Mouse (Mus musculus) hindbrain, embryonic 11.5 days (tissue): ENCODE measurements around the gene Dhfr. TPM values are rescaled to one million over a fixed set of nuclear protein-coding genes. Genes with fewer than 3 reads are reported as not detected.
A peak's percentile ranks its signal among the peaks of the same experiment; 100 is the strongest.

Source experiments
- ATAC-seq: fragments of 200-750 bp; cut with Nextera tagmentation; 2 replicates; pipeline ENCODE4 v1.8.0; 2017; ENCODE audit warnings: mild to moderate bottlenecking, moderate TSS enrichment, moderate library complexity; ENCODE audit not compliant: low FRiP score
- DNase-seq: peaks from one replicate; pipeline ENCODE4 v3.0.0-alpha.2; 2015; ENCODE audit warnings: low spot score
- H3K27ac ChIP-seq: fragments of 300-500 bp; sonication (generic); 2 replicates; pipeline ENCODE4 v1.5.1; 2014; ENCODE audit warnings: mild to moderate bottlenecking, low read depth, low read length
- H3K27me3 ChIP-seq: fragments of 300-500 bp; sonication (generic); 2 replicates; pipeline ENCODE4 v1.6.1; 2014; ENCODE audit warnings: mild to moderate bottlenecking, low read length, moderate library complexity, mixed read lengths; ENCODE audit not compliant: control insufficient read depth, insufficient read depth
- H3K36me3 ChIP-seq: fragments of 300-500 bp; sonication (generic); 2 replicates; pipeline ENCODE4 v1.6.1; 2014; ENCODE audit warnings: mild to moderate bottlenecking, low read length, moderate library complexity, mixed read lengths; ENCODE audit not compliant: control insufficient read depth, insufficient read depth
- H3K4me1 ChIP-seq: fragments of 300-500 bp; sonication (generic); replicated peaks from 2 replicates; pipeline ENCODE4 v1.6.1; 2014; ENCODE audit warnings: low read length, mixed read lengths; ENCODE audit not compliant: control insufficient read depth, insufficient read depth
- H3K4me2 ChIP-seq: fragments of 300-500 bp; sonication (generic); replicated peaks from 2 replicates; pipeline ENCODE4 v1.6.1; 2014; ENCODE audit warnings: mild to moderate bottlenecking, low read depth, low read length
- H3K4me3 ChIP-seq: fragments of 300-500 bp; sonication (generic); 2 replicates; pipeline ENCODE4 v1.5.1; 2014; ENCODE audit warnings: low read depth, low read length
- H3K9ac ChIP-seq: fragments of 300-500 bp; sonication (generic); 2 replicates; pipeline ENCODE4 v1.6.1; 2014; ENCODE audit warnings: low read depth, low read length
- H3K9me3 ChIP-seq: fragments of 300-500 bp; sonication (generic); 2 replicates; pipeline ENCODE4 v1.6.1; 2016; ENCODE audit warnings: low read length; ENCODE audit not compliant: control insufficient read depth
- WGBS: fragments of 180-500 bp; shearing (Covaris S2); extraction: QIAGEN DNeasy Blood & Tissue Kit; methylation state at CpG from one replicate; pipeline ENCODE4 v1.1.7; 2014; 5-methylcytosine and 5-hydroxymethylcytosine counted together
- polyA plus RNA-seq: library from polyadenylated mRNA; unstranded; fragments of >200 nt; fragmentation: Nextera tagmentation; extraction: Ambion mirVana; gene quantifications from 2 replicates; pipeline ENCODE4 v1.2.1, GENCODE M21; 2014

The Dhfr gene
- polyA plus RNA-seq, 1 experiment from 2014 or later: 20.2 TPM

DNA sequence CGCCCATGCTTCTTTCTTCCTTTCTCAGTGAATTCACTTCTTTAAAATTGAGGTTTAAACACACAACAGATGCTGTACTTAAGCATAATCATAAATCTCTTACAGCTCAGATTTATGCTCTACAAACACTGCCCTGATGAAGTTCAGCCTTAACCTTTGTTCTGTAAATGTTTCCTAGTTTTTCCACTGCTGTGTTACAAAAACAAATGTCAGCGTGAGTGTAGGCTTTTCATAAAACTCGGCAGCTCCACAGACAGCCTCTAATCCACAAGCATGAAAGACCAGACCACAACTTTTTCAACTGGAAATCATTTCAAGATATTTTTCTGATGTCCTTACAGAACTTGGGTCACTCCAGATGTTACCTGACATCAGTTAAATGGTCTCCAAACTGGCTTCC lies 49.0 kb downstream of the Dhfr start:
- Histone ChIP-seq H3K9me3 (no peaks in the 10 kb centered on the region), H3K4me2 (no peak overlapping the region), H3K27me3 (no peaks in the 10 kb centered on the region), H3K27ac (no peak overlapping the region), H3K36me3 (no peaks in the 10 kb centered on the region), H3K9ac (no peak overlapping the region), H3K4me3 (no peak overlapping the region), H3K4me1 (no peaks in the 10 kb centered on the region)
- ATAC-seq: no peak
- 79% methylated on average over 3 of the region's 3 CpGs for WGBS
- no peak for DNase-seq

DNA sequence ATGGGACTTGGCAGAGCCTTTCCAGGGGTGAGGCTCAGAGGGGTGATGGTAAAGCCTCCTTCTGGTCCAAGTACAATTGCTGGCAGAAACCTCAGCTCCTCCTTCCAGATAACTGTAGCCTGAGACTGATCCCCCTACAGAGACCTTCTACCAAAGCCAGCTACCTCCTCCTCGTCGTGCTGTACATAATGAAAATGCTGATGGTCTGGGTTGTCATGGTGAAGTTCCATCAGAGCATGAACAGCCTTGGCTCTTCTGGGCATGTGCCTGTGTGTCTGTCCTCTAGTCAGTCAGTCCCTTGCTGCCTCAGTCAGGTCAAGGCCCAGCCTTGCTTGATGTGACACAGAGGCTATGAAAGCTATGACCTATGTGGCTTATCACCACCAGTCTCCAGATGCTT lies 56.0 kb downstream of the Dhfr start:
- Histone ChIP-seq H3K4me2 (no peak overlapping the region), H3K27ac (no peak overlapping the region), H3K9ac (no peak overlapping the region), H3K27me3 (no peaks in the 10 kb centered on the region), H3K4me1 (no peaks in the 10 kb centered on the region), H3K36me3 (no peaks in the 10 kb centered on the region), H3K9me3 (no peaks in the 10 kb centered on the region), H3K4me3 (no peak overlapping the region)
- ATAC-seq: no peak
- 67% methylated on average over 2 of the region's 2 CpGs for WGBS
- DNase-seq: no peak

DNA sequence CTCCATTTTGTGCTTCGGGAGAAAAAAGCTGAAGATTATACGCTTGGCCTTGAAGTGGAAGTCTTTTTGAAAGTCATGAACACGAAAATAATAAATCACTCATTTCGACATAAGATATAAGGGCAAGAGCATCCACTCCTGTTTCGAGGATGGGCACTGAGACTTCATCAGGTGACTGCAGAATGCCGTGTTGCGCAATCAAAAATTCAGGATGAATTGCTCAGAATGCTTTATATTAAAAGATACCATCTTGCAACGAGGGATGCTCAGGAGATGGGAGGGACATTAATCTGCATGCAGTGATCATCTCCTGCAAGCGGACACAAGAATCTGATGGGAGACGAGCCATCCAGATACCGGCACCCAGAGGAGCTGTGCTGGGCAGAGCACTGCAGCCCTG lies 65.1 kb downstream of the Dhfr start:
- Histone ChIP-seq H3K4me2 (no peak overlapping the region), H3K27me3 (peaks cover 6% of the 10 kb centered on the region; the same call in 1 of the 2 replicates), H3K9ac (no peak overlapping the region), H3K4me3 (no peak overlapping the region), H3K36me3 (no peaks in the 10 kb centered on the region), H3K9me3 (no peaks in the 10 kb centered on the region), H3K27ac (no peak overlapping the region), H3K4me1 (no peaks in the 10 kb centered on the region)
- no peak for ATAC-seq
- WGBS: 91% methylated on average over 11 of the region's 11 CpGs
- no peak for DNase-seq

DNA sequence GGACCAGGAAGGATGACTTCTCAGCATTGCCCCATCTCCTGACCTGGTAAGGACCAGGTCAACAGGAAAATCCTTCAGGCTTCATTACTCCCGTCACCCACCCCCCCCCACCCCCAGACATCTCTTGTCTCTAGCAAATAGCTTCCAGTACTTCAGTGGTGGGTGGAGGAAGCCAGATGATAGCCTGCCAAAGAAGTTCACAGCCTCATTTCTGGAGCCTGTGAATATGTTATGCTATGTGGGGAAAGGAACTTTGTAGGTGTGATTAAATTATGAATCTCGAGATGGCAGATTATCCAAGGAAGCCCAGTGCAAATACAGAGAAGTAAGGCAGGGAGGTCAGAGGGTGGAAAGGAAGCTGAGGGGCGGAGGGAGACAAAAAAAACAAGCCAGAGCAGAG lies 69.2 kb downstream of the Dhfr start:
- no peaks in the 10 kb centered on the region for H3K36me3 ChIP-seq
- ATAC-seq (no peak), DNase-seq (no peak)
- H3K9ac ChIP-seq: no peak overlapping the region
- no peak overlapping the region for H3K27ac ChIP-seq
- H3K27me3 ChIP-seq: peaks cover 40% of the 10 kb centered on the region
- H3K4me2 ChIP-seq: no peak overlapping the region
- H3K9me3 ChIP-seq: no peaks in the 10 kb centered on the region
- H3K4me1 ChIP-seq: no peaks in the 10 kb centered on the region
- no peak overlapping the region for H3K4me3 ChIP-seq
- WGBS: 58% methylated on average over 3 of the region's 3 CpGs

DNA sequence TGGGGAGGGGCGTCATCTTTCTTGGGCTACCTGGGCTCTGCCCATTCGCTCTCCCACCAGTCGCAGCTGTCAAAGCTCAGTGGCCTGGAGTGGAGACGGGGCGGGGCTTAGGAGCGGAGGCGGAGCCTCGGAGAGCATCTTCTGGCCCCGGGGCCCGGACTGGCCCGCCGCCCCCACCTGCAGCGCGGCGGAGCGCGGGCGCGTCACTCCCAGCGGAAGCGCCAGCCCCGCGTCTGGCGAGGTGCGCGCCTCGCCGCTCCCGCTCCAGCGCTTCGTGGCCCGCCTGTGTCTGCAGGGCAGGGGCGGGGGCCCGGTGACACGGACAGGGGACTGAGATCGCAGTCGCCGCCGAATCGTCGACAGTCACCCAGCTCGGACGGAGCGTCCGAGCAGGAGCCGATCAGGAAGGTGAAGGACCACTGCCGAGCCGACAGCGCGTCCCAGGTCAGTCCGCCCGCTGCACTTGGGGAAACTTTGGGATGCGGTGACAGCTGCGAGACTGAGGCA lies 71.3 kb downstream of the Dhfr start, which contains the start of gene Ankrd34b:
Gene Ankrd34b, plus strand, starts transcription at position 139 of the 507 bp plus-strand sequence.
- no peak within 1 kb of the TSS for H3K27ac ChIP-seq
- H3K27me3 ChIP-seq: peaks cover 40% of the 10 kb centered on the region
- 0% methylated on average over 42 of the region's 54 CpGs for WGBS
- H3K4me1 ChIP-seq: no peaks in the 10 kb centered on the region
- peak within 1 kb of the TSS; percentile 47 for H3K9ac ChIP-seq
- peak within 1 kb of the TSS; percentile 51 for H3K4me3 ChIP-seq
- DNase-seq (peak; percentile 76), ATAC-seq (peak; percentile 94)
- no peaks in the 10 kb centered on the region for H3K36me3 ChIP-seq
- H3K4me2 ChIP-seq: peak within 1 kb of the TSS; percentile 95
- no peaks in the 10 kb centered on the region for H3K9me3 ChIP-seq

DNA sequence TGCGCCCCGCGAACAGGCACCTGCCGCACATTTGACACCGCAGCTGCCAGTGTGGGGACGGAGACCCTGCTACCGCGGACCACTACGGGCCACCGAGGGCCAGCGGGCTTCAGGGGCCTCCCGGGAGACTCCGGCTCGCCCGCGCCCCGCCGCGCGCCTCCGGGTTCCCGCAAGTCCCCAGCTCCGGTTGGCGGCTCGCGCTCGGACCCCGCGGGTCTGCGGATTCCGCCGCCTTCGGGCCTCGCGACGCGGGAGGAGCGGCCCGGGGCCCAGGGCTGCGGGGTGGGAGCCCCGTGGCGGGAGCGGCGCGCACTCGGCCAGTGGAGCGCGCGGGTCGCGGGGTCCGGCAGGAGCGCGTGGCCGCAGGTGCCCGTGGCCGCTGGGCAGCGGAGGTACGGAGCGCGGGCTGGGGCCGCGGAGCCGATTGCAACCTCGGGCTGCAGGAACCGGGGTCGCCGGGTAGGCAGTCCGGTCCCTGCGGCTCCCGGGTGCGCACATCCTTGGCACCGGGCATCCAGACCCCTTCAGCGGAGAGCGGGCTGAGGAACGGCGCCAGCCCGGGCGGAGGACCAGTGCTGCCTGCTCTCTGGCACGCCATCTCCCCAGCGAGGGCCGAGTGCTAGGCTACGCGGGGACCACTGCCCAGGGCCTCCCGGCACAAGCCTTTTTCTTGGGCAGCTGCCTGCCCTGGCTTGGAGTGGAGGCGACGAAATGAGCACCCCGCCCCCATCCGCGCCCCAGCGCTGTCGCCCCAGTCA lies 71.9 kb downstream of the Dhfr start:
- Histone ChIP-seq H3K36me3 (no peaks in the 10 kb centered on the region), H3K9me3 (no peaks in the 10 kb centered on the region), H3K4me3 (peak overlapping the region; percentile 51), H3K27ac (no peak overlapping the region), H3K9ac (peak overlapping the region; percentile 47), H3K27me3 (peaks cover 40% of the 10 kb centered on the region), H3K4me1 (no peaks in the 10 kb centered on the region), H3K4me2 (peak overlapping the region; percentile 95)
- peak; percentile 66 for ATAC-seq
- under 1% methylated on average over 65 of the region's 92 CpGs for WGBS
- DNase-seq: peak; percentile 56

DNA sequence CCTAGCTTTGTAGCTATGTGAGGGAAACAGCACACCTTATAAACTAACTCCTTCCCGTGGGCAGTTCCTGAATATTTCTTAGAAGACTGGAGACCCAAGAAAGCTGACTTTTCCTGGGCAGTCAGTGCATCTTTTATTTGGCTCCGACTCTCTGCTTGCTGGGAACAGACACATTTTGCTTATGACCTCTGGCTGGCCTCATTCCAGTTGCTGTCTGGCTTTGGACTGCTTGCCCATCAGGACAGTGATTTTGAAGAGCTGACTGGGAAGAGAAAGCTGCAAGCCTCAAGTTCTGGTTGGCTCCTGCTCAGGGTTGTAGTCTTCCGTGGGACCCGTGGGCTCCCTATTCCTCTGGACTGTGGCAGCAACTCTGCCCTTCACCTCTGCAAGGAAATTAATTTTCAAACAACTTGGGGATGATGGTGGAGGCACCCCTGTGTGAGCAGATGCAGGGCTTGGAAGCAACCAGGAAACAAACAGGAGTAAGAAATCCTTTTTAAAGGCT lies 72.9 kb downstream of the Dhfr start:
- no peak overlapping the region; the same call in 1 of the 2 replicates for H3K4me3 ChIP-seq
- H3K27ac ChIP-seq: no peak overlapping the region
- no peaks in the 10 kb centered on the region for H3K4me1 ChIP-seq
- DNase-seq (no peak), ATAC-seq (no peak)
- peaks cover 40% of the 10 kb centered on the region for H3K27me3 ChIP-seq
- H3K9me3 ChIP-seq: no peaks in the 10 kb centered on the region
- no peak overlapping the region for H3K9ac ChIP-seq
- H3K4me2 ChIP-seq: no peak overlapping the region
- no peaks in the 10 kb centered on the region for H3K36me3 ChIP-seq
- WGBS: 55% methylated on average over 4 of the region's 4 CpGs
